Mouse (Mus musculus) megakaryocyte, embryonic 14.5 days (primary cell): ENCODE measurements around the gene Hint1. TPM values are rescaled to one million over a fixed set of nuclear protein-coding genes. Genes with fewer than 3 reads are reported as not detected.

Experiments used
- H3K27me3 ChIP-seq: replicated peaks from 2 replicates; pipeline ENCODE3; 2012; ENCODE audit warnings: inconsistent platforms
- H3K36me3 ChIP-seq: replicated peaks from 2 replicates; pipeline ENCODE3; 2012; ENCODE audit warnings: low read length, inconsistent platforms, mixed read lengths
- H3K4me1 ChIP-seq: 2 replicates; pipeline ENCODE4 v1.6.1; 2012; ENCODE audit warnings: inconsistent platforms
- H3K4me3 ChIP-seq: replicated peaks from 2 replicates; pipeline ENCODE3; 2012; ENCODE audit warnings: moderate library complexity, mild to moderate bottlenecking, inconsistent platforms
- H3K9me3 ChIP-seq: 2 replicates; pipeline ENCODE4 v1.6.1; 2012; ENCODE audit warnings: inconsistent platforms
- FLI1 ChIP-seq: IDR thresholded peaks from 2 replicates; pipeline ENCODE4 v1.6.1; 2012; ENCODE audit warnings: low read length, inconsistent platforms, mixed read lengths
- GATA1 ChIP-seq: IDR thresholded peaks from 3 replicates; pipeline ENCODE4 v1.6.1; 2012; ENCODE audit warnings: mixed read lengths, low read length, inconsistent platforms, borderline replicate concordance
- polyA plus RNA-seq: library from polyadenylated mRNA; stranded (reverse); fragments of >175 nt; gene quantifications from 2 replicates; pipeline ENCODE4 v1.2.3, GENCODE M21; 2012; ENCODE audit warnings: low replicate concordance; ENCODE audit not compliant: insufficient read depth

The Hint1 gene
- polyA plus RNA-seq, 1 experiment: 879 TPM

- no peak for TF ChIP-seq FLI1
- no peak for TF ChIP-seq GATA1
These were observed 9.8 kb downstream of the Hint1 start for GRCm38 (mm10) chr11:54876031-54876430.

GRCm38 (mm10) chr11:54878893-54879292, 12.7 kb downstream of the Hint1 start:
- H3K4me3 ChIP-seq: no peak overlapping the region
- H3K9me3 ChIP-seq: no peaks in the 10 kb centered on the region
- H3K4me1 ChIP-seq: peaks cover 20% of the 10 kb centered on the region
- no peak for TF ChIP-seq GATA1
- TF ChIP-seq FLI1: no peak
- H3K36me3 ChIP-seq: peaks cover 8% of the 10 kb centered on the region
- H3K27me3 ChIP-seq: peaks cover 10% of the 10 kb centered on the region

More at GRCm38 (mm10) chr11:54876031-54876430, 9.8 kb downstream of the Hint1 start:
- Histone ChIP-seq H3K27me3 (peaks cover 7% of the 10 kb centered on the region), H3K9me3 (no peaks in the 10 kb centered on the region), H3K4me1 (peaks cover 17% of the 10 kb centered on the region), H3K36me3 (peaks cover 37% of the 10 kb centered on the region), H3K4me3 (no peak overlapping the region)

- no peak for TF ChIP-seq GATA1
- no peak for TF ChIP-seq FLI1
- no peaks in the 10 kb centered on the region for H3K9me3 ChIP-seq
These were observed 13.3 kb downstream of the Hint1 start for GRCm38 (mm10) chr11:54879434-54879833.

GRCm38 (mm10) chr11:54879922-54880321, 13.7 kb downstream of the Hint1 start:
- Histone ChIP-seq H3K9me3 (no peaks in the 10 kb centered on the region), H3K36me3 (peaks cover 2% of the 10 kb centered on the region), H3K4me3 (no peak overlapping the region), H3K27me3 (peaks cover 11% of the 10 kb centered on the region), H3K4me1 (peaks cover 30% of the 10 kb centered on the region)
- TF ChIP-seq FLI1 (no peak), GATA1 (no peak)

More at GRCm38 (mm10) chr11:54879434-54879833, 13.3 kb downstream of the Hint1 start:
- peaks cover 3% of the 10 kb centered on the region for H3K36me3 ChIP-seq
- peaks cover 10% of the 10 kb centered on the region for H3K27me3 ChIP-seq
- no peak overlapping the region for H3K4me3 ChIP-seq
- peaks cover 25% of the 10 kb centered on the region for H3K4me1 ChIP-seq

- peaks cover 35% of the 10 kb centered on the region for H3K4me1 ChIP-seq
- no peak overlapping the region for H3K4me3 ChIP-seq
These were observed 14.9 kb downstream of the Hint1 start for GRCm38 (mm10) chr11:54881051-54881474.

GRCm38 (mm10) chr11:54882671-54883070, 16.5 kb downstream of the Hint1 start:
- Histone ChIP-seq H3K4me3 (no peak overlapping the region), H3K4me1 (peaks cover 35% of the 10 kb centered on the region), H3K36me3 (no peaks in the 10 kb centered on the region), H3K27me3 (peaks cover 27% of the 10 kb centered on the region), H3K9me3 (no peaks in the 10 kb centered on the region)
- no peak for TF ChIP-seq GATA1
- no peak for TF ChIP-seq FLI1

More at GRCm38 (mm10) chr11:54881051-54881474, 14.9 kb downstream of the Hint1 start:
- Histone ChIP-seq H3K36me3 (no peaks in the 10 kb centered on the region), H3K27me3 (peaks cover 19% of the 10 kb centered on the region), H3K9me3 (no peaks in the 10 kb centered on the region)
- no peak for TF ChIP-seq GATA1
- TF ChIP-seq FLI1: no peak

- Histone ChIP-seq H3K4me3 (no peak overlapping the region), H3K9me3 (peaks cover 8% of the 10 kb centered on the region), H3K36me3 (no peaks in the 10 kb centered on the region), H3K4me1 (peaks cover 38% of the 10 kb centered on the region), H3K27me3 (peaks cover 36% of the 10 kb centered on the region)
- TF ChIP-seq FLI1: no peak
- no peak for TF ChIP-seq GATA1
These were observed 18.1 kb downstream of the Hint1 start for GRCm38 (mm10) chr11:54884197-54884828.

- Histone ChIP-seq H3K36me3 (no peaks in the 10 kb centered on the region), H3K4me3 (no peak overlapping the region), H3K9me3 (peaks cover 8% of the 10 kb centered on the region), H3K4me1 (peaks cover 32% of the 10 kb centered on the region), H3K27me3 (peaks cover 35% of the 10 kb centered on the region)
- TF ChIP-seq FLI1 (no peak), GATA1 (no peak)
These were observed 18.8 kb downstream of the Hint1 start for GRCm38 (mm10) chr11:54884937-54885336.

- peaks cover 8% of the 10 kb centered on the region for H3K9me3 ChIP-seq
- no peaks in the 10 kb centered on the region for H3K36me3 ChIP-seq
- H3K4me3 ChIP-seq: no peak overlapping the region
- TF ChIP-seq FLI1 (no peak), GATA1 (no peak)
- H3K4me1 ChIP-seq: peaks cover 30% of the 10 kb centered on the region
- peaks cover 32% of the 10 kb centered on the region for H3K27me3 ChIP-seq
These were observed 19.2 kb downstream of the Hint1 start for GRCm38 (mm10) chr11:54885406-54885805.

- H3K36me3 ChIP-seq: no peaks in the 10 kb centered on the region
- peaks cover 20% of the 10 kb centered on the region for H3K4me1 ChIP-seq
- peaks cover 8% of the 10 kb centered on the region for H3K9me3 ChIP-seq
- TF ChIP-seq FLI1: no peak
- TF ChIP-seq GATA1: no peak
- H3K4me3 ChIP-seq: no peak overlapping the region
- H3K27me3 ChIP-seq: peaks cover 29% of the 10 kb centered on the region
These were observed 21.7 kb downstream of the Hint1 start for GRCm38 (mm10) chr11:54887927-54888326.
